Mouse (Mus musculus): ENCODE measurements around the gene Agfg1. TPM values are rescaled to one million over a fixed set of nuclear protein-coding genes. Genes with fewer than 3 reads are reported as not detected.

Agfg1 gene
- polyA plus RNA-seq (2012; fragmentation: generic; extraction: Trizol) = 26.9 TPM
- long read RNA-seq, experiment 1, partial matches to known transcripts = 2 of 7 reads
- long read RNA-seq, experiment 1, other reads (novel, unspliced or antisense) = 5 of 7 reads
- long read RNA-seq, experiment 2, partial matches to known transcripts = 6 of 13 reads
- long read RNA-seq, experiment 2, other reads (novel, unspliced or antisense) = 6 of 13 reads

DNA sequence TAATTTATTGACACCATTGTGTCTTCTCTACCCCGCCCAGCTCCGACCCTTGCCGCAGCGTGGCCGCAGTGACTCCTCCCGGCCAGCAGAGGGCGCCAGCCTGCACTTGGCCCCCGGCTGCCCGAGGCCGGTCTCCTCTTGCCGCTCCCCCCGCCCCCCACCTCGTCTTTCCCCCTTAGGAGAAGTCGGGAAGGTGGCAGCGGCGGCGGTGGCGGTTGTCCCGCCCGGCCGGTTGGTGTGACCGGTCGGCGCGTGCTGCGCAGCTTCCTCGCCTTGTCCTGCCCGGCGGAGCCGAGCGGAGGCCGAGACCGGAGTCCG lies at the start of gene Agfg1:
Gene Agfg1, plus strand, starts transcription at position 188 of the 318 bp plus-strand sequence.
- no peaks in the 10 kb centered on the region for H3K27me3 ChIP-seq (ENCODE audit: control insufficient read depth, insufficient read depth, insufficient read length)
- peaks cover 44% of the 10 kb centered on the region for H3K79me3 ChIP-seq (ENCODE audit: low read depth)
- TF ChIP-seq MAX (IDR thresholded peaks at IDR 0.05) = no peak
- TF ChIP-seq CTCF (IDR thresholded peaks at IDR 0.05; ENCODE audit: control insufficient read depth, insufficient read depth, insufficient read length) = peak; percentile 98
- H3K79me2 ChIP-seq (ENCODE audit: control insufficient read depth, insufficient read depth) = peaks cover 51% of the 10 kb centered on the region
- peaks cover 12% of the 10 kb centered on the region for H3K36me3 ChIP-seq (ENCODE audit: control insufficient read depth, insufficient read depth)
- peak within 1 kb of the TSS; percentile 89 for H3K4me3 ChIP-seq (ENCODE audit: insufficient read depth, poor library complexity, severe bottlenecking)
- peak within 1 kb of the TSS; percentile 78 for H3ac ChIP-seq (ENCODE audit: control insufficient read depth, insufficient read length, low read depth)

DNA sequence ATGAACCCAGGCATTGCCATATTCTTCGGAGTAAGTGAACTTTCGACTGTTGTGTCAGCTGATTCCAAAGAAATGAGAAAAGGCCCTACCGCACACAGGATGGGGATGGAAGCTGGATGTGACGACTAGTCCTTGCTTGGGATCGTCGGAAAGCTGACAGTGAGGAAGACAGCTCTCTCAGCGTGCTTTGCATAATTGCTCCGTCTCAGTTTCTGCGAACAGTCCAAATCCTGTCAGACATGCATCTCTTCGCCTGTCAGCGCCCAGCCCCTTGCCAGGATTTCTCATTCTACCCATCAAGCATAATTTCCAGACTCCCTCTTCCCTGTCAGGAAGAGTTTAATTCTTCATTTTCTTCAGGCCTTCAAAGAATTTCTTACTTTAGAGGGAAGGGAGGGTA lies 48.2 kb upstream of the Agfg1 start:
- no peak for TF ChIP-seq FOSL1 (IDR thresholded peaks at IDR 0.05; ENCODE audit: insufficient read depth, low read length, poor library complexity, severe bottlenecking)
- no peak for TF ChIP-seq CEBPB (IDR thresholded peaks at IDR 0.05; ENCODE audit: low read depth)
- no peak for TF ChIP-seq MAX (IDR thresholded peaks at IDR 0.05)
- TF ChIP-seq MYOD1 (IDR thresholded peaks at IDR 0.05; ENCODE audit: control insufficient read depth, insufficient read length, low read depth) = no peak
- no peak for TF ChIP-seq MYOG (IDR thresholded peaks at IDR 0.05; ENCODE audit: control insufficient read depth, extremely low read depth, insufficient read length)
- TF ChIP-seq USF1 (IDR thresholded peaks at IDR 0.05; ENCODE audit: low read depth) = no peak
- no peak for TF ChIP-seq CTCF (IDR thresholded peaks at IDR 0.05; ENCODE audit: control insufficient read depth, insufficient read depth, insufficient read length)
- H3K27me3 ChIP-seq (ENCODE audit: control insufficient read depth, insufficient read depth, insufficient read length) = no peaks in the 10 kb centered on the region

DNA sequence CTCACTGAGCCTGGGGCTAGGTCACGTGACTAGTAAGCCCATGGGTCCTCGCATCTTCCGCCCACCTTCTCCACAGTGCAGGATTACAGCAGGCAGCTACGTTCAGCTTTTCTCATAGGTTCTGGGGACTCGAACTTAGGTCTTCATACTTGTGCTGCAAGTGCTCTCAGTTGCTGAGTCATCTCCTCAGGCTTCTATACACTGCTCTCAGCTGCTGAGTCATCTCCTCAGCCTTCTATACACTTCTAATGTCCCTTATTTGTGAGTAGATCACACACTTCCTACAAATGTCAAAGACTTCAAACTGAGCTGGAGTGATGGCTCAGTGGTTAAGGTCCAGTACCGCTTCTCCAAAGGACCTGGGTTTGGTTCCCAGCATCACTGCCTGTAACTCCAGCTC lies 47.0 kb upstream of the Agfg1 start:
- Histone ChIP-seq H3K79me2 (ENCODE audit: control insufficient read depth, insufficient read depth) (no peaks in the 10 kb centered on the region), H3ac (ENCODE audit: control insufficient read depth, insufficient read length, low read depth) (no peak overlapping the region), H3K79me3 (ENCODE audit: low read depth) (no peaks in the 10 kb centered on the region), H3K27me3 (ENCODE audit: control insufficient read depth, insufficient read depth, insufficient read length) (no peaks in the 10 kb centered on the region), H3K4me3 (ENCODE audit: insufficient read depth, poor library complexity, severe bottlenecking) (no peak overlapping the region), H3K36me3 (ENCODE audit: control insufficient read depth, insufficient read depth) (no peaks in the 10 kb centered on the region)
- TF ChIP-seq MAX (IDR thresholded peaks at IDR 0.05) (no peak), MYOD1 (IDR thresholded peaks at IDR 0.05; ENCODE audit: control insufficient read depth, insufficient read length, low read depth) (no peak), USF1 (IDR thresholded peaks at IDR 0.05; ENCODE audit: low read depth) (no peak), MYOG (IDR thresholded peaks at IDR 0.05; ENCODE audit: control insufficient read depth, extremely low read depth, insufficient read length) (no peak), CEBPB (IDR thresholded peaks at IDR 0.05; ENCODE audit: low read depth) (no peak), FOSL1 (IDR thresholded peaks at IDR 0.05; ENCODE audit: insufficient read depth, low read length, poor library complexity, severe bottlenecking) (no peak)

More for the DNA sequence above, 48.2 kb upstream of the Agfg1 start:
- Histone ChIP-seq H3K36me3 (ENCODE audit: control insufficient read depth, insufficient read depth) (no peaks in the 10 kb centered on the region), H3K4me3 (ENCODE audit: insufficient read depth, poor library complexity, severe bottlenecking) (no peak overlapping the region), H3ac (ENCODE audit: control insufficient read depth, insufficient read length, low read depth) (no peak overlapping the region), H3K79me2 (ENCODE audit: control insufficient read depth, insufficient read depth) (no peaks in the 10 kb centered on the region), H3K79me3 (ENCODE audit: low read depth) (no peaks in the 10 kb centered on the region)

DNA sequence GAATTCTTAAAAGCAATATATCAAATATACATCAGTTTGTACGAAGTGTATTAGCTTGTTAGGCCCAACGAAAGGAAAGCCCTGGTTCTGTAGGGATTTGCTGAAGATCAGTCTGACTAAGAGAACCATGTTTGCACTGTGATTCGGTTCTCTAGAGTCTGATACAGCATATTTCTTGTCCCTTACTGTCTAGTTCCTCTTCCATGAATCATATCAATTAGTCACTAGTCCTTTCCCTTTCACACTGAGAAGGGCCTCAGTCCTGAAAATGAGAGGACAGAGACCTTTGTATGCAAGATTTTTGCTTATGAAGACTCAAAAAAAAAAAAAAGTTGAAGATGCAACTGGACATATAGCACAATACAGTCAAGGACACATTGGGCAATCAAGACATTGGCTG lies 46.2 kb upstream of the Agfg1 start:
- Histone ChIP-seq H3K27me3 (ENCODE audit: control insufficient read depth, insufficient read depth, insufficient read length) (no peaks in the 10 kb centered on the region), H3K4me3 (ENCODE audit: insufficient read depth, poor library complexity, severe bottlenecking) (no peak overlapping the region), H3ac (ENCODE audit: control insufficient read depth, insufficient read length, low read depth) (no peak overlapping the region), H3K36me3 (ENCODE audit: control insufficient read depth, insufficient read depth) (no peaks in the 10 kb centered on the region), H3K79me3 (ENCODE audit: low read depth) (no peaks in the 10 kb centered on the region), H3K79me2 (ENCODE audit: control insufficient read depth, insufficient read depth) (no peaks in the 10 kb centered on the region)
- TF ChIP-seq USF1 (IDR thresholded peaks at IDR 0.05; ENCODE audit: low read depth) (no peak), CEBPB (IDR thresholded peaks at IDR 0.05; ENCODE audit: low read depth) (peak; percentile 5)

DNA sequence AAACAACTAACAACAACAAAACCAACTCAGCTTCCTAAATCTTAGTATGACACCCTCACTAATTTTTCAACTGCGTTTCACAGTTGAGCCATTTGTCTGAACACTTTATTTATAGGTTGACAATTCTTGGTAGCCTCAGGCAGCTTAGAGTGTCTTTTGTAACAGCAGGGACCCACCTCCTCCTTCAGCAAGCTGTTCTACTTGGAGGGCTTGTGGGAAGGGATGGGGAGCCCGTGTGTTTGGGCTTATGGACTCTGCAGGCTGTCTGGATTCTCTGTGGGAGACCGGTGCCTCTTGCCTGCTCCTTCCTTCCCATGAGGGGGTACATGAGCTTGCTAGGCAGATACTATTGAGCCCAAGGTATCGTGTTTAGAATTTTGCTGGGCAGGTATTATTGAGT lies 45.3 kb upstream of the Agfg1 start:
- no peak overlapping the region for H3ac ChIP-seq (ENCODE audit: control insufficient read depth, insufficient read length, low read depth)
- TF ChIP-seq CTCF (IDR thresholded peaks at IDR 0.05; ENCODE audit: control insufficient read depth, insufficient read depth, insufficient read length) (no peak), MYOD1 (IDR thresholded peaks at IDR 0.05; ENCODE audit: control insufficient read depth, insufficient read length, low read depth) (no peak), USF1 (IDR thresholded peaks at IDR 0.05; ENCODE audit: low read depth) (no peak), MYOG (IDR thresholded peaks at IDR 0.05; ENCODE audit: control insufficient read depth, extremely low read depth, insufficient read length) (no peak), CEBPB (IDR thresholded peaks at IDR 0.05; ENCODE audit: low read depth) (no peak), FOSL1 (IDR thresholded peaks at IDR 0.05; ENCODE audit: insufficient read depth, low read length, poor library complexity, severe bottlenecking) (no peak), MAX (IDR thresholded peaks at IDR 0.05) (no peak)
- no peaks in the 10 kb centered on the region for H3K79me2 ChIP-seq (ENCODE audit: control insufficient read depth, insufficient read depth)
- no peak overlapping the region for H3K4me3 ChIP-seq (ENCODE audit: insufficient read depth, poor library complexity, severe bottlenecking)
- no peaks in the 10 kb centered on the region for H3K27me3 ChIP-seq (ENCODE audit: control insufficient read depth, insufficient read depth, insufficient read length)
- H3K79me3 ChIP-seq (ENCODE audit: low read depth) = no peaks in the 10 kb centered on the region
- no peaks in the 10 kb centered on the region for H3K36me3 ChIP-seq (ENCODE audit: control insufficient read depth, insufficient read depth)

DNA sequence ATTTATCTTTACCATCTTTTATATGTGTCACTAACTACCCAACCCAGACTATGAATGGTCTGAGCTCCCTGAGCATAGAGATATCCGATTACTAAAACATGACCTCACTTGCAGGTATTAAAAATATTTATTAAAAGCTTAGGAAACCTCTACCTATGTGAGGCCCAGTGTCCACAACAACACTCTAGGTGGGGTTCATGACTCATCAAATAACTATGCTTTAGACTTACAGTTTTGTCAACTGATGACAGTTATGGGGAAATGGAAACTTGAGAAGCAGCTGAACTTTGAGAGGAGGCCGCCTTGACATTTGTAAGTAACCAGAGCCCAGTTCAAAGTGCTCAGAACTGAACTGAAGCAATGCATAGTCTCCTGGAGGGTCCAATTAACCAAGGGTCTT lies 44.1 kb upstream of the Agfg1 start:
- no peak for TF ChIP-seq CTCF (IDR thresholded peaks at IDR 0.05; ENCODE audit: control insufficient read depth, insufficient read depth, insufficient read length)
- TF ChIP-seq CEBPB (IDR thresholded peaks at IDR 0.05; ENCODE audit: low read depth) = peak; percentile 42
- Histone ChIP-seq H3K79me2 (ENCODE audit: control insufficient read depth, insufficient read depth) (no peaks in the 10 kb centered on the region), H3ac (ENCODE audit: control insufficient read depth, insufficient read length, low read depth) (no peak overlapping the region), H3K27me3 (ENCODE audit: control insufficient read depth, insufficient read depth, insufficient read length) (no peaks in the 10 kb centered on the region), H3K4me3 (ENCODE audit: insufficient read depth, poor library complexity, severe bottlenecking) (no peak overlapping the region), H3K79me3 (ENCODE audit: low read depth) (no peaks in the 10 kb centered on the region), H3K36me3 (ENCODE audit: control insufficient read depth, insufficient read depth) (no peaks in the 10 kb centered on the region)
